Mouse (Mus musculus) limb, embryonic 11.5 days (tissue): Measurements from ENCODE around the gene Nufip1. TPM values are rescaled to one million over a fixed set of nuclear protein-coding genes. Genes with fewer than 3 reads are reported as not detected.
"Not testable (repeated sequence)": the region's sequence is repeated elsewhere in the genome, so short reads cannot be mapped to it uniquely, and the experiment has no call there.

Source experiments
- ATAC-seq: fragments of 200-750 bp; cut with Nextera tagmentation; 2 replicates; pipeline ENCODE4 v1.8.0; 2017; ENCODE audit warnings: low read depth; ENCODE audit not compliant: insufficient number of reproducible peaks, low FRiP score, low TSS enrichment
- DNase-seq: peaks from one replicate; pipeline ENCODE4 v3.0.0-alpha.2; 2015; ENCODE audit warnings: low spot score
- H3K27ac ChIP-seq: fragments of 300-500 bp; sonication (generic); replicated peaks from 2 replicates; pipeline ENCODE4 v1.5.1; 2014; ENCODE audit warnings: low read depth, mild to moderate bottlenecking, low read length
- H3K27me3 ChIP-seq: fragments of 300-500 bp; sonication (generic); 2 replicates; pipeline ENCODE4 v1.6.1; 2014; ENCODE audit warnings: mild to moderate bottlenecking, low read length, mixed read lengths; ENCODE audit not compliant: control insufficient read depth, insufficient read depth
- H3K36me3 ChIP-seq: fragments of 300-500 bp; sonication (generic); 2 replicates; pipeline ENCODE4 v1.6.1; 2014; ENCODE audit warnings: mild to moderate bottlenecking, low read length, moderate library complexity, mixed read lengths; ENCODE audit not compliant: control insufficient read depth, insufficient read depth
- H3K4me1 ChIP-seq: fragments of 300-500 bp; sonication (generic); 2 replicates; pipeline ENCODE4 v1.6.1; 2014; ENCODE audit warnings: low read length, mixed read lengths; ENCODE audit not compliant: control insufficient read depth, insufficient read depth
- H3K4me2 ChIP-seq: fragments of 300-500 bp; sonication (generic); 2 replicates; pipeline ENCODE4 v1.6.1; 2014; ENCODE audit warnings: low read depth, mild to moderate bottlenecking, moderate library complexity; ENCODE audit not compliant: severe bottlenecking
- H3K4me3 ChIP-seq: fragments of 300-500 bp; sonication (generic); 2 replicates; pipeline ENCODE4 v1.5.1; 2014; ENCODE audit warnings: low read depth, low read length
- H3K9ac ChIP-seq: fragments of 300-500 bp; sonication (generic); 2 replicates; pipeline ENCODE4 v1.6.1; 2014; ENCODE audit warnings: mild to moderate bottlenecking, low read length
- H3K9me3 ChIP-seq: fragments of 300-500 bp; sonication (generic); 2 replicates; pipeline ENCODE4 v1.6.1; 2016; ENCODE audit warnings: low read length; ENCODE audit not compliant: control insufficient read depth
- WGBS: fragments of 180-500 bp; shearing (Covaris S2); extraction: QIAGEN DNeasy Blood & Tissue Kit; methylation state at CpG from one replicate; pipeline ENCODE4 v1.1.7; 2014; 5-methylcytosine and 5-hydroxymethylcytosine counted together
- polyA plus RNA-seq: library from polyadenylated mRNA; unstranded; fragments of >200 nt; fragmentation: Nextera tagmentation; extraction: Ambion mirVana; gene quantifications from 2 replicates; pipeline ENCODE4 v1.2.1, GENCODE M21; 2014

Nufip1 gene
- polyA plus RNA-seq, 1 experiment from 2014 or later, result 20.1 TPM

GRCm38 (mm10) chr14:76158192-76158785 is 47.6 kb downstream of the Nufip1 start:
- H3K27me3 ChIP-seq, result no peaks in the 10 kb centered on the region
- no peak overlapping the region for H3K4me3 ChIP-seq
- 0 out of 2 replicates have a peak, but pooled peaks cover 2% of the 10 kb centered on the region for H3K4me1 ChIP-seq
- ATAC-seq (no peak), DNase-seq (no peak)
- H3K4me2 ChIP-seq, result no peak overlapping the region
- 72% methylated on average over 5 of the region's 5 CpGs for WGBS
- H3K9ac ChIP-seq, result no peak overlapping the region
- H3K27ac ChIP-seq, result no peak overlapping the region
- H3K36me3 ChIP-seq, result no peaks in the 10 kb centered on the region
- H3K9me3 ChIP-seq, result no peaks in the 10 kb centered on the region

- not testable (repeated sequence) for DNase-seq, H3K27ac ChIP-seq, H3K9me3 ChIP-seq, H3K4me2 ChIP-seq, ATAC-seq, H3K27me3 ChIP-seq, H3K4me1 ChIP-seq, H3K36me3 ChIP-seq, H3K9ac ChIP-seq, H3K4me3 ChIP-seq
- WGBS, result 76% methylated on average over 5 of the region's 6 CpGs
These were observed 49.9 kb downstream of the Nufip1 start for GRCm38 (mm10) chr14:76160580-76160979.

- Histone ChIP-seq H3K27ac (no peak overlapping the region), H3K9me3 (no peaks in the 10 kb centered on the region), H3K4me3 (no peak overlapping the region), H3K36me3 (no peaks in the 10 kb centered on the region), H3K27me3 (no peaks in the 10 kb centered on the region), H3K4me2 (no peak overlapping the region), H3K9ac (no peak overlapping the region), H3K4me1 (0 out of 2 replicates have a peak, but pooled peaks cover 2% of the 10 kb centered on the region)
- WGBS, result 42% methylated on average over 11 of the region's 11 CpGs
- ATAC-seq (no peak), DNase-seq (no peak)
These were observed 53.5 kb downstream of the Nufip1 start for GRCm38 (mm10) chr14:76164236-76164635.

- no peak overlapping the region for H3K27ac ChIP-seq
- ATAC-seq (no peak; the same call in 1 of the 2 replicates), DNase-seq (peak; percentile 46)
- WGBS, result 20% methylated on average over 32 of the region's 32 CpGs
- H3K27me3 ChIP-seq, result no peaks in the 10 kb centered on the region
- H3K4me2 ChIP-seq, result peak overlapping the region; percentile 35
- no peaks in the 10 kb centered on the region for H3K9me3 ChIP-seq
- H3K36me3 ChIP-seq, result no peaks in the 10 kb centered on the region
- H3K4me1 ChIP-seq, result 0 out of 2 replicates have a peak, but pooled peaks cover 5% of the 10 kb centered on the region
- no peak overlapping the region for H3K9ac ChIP-seq
- no peak overlapping the region for H3K4me3 ChIP-seq
These were observed 54.4 kb downstream of the Nufip1 start for GRCm38 (mm10) chr14:76164904-76165755.

- no peak for ATAC-seq
- Histone ChIP-seq H3K9ac (no peak overlapping the region), H3K27me3 (no peaks in the 10 kb centered on the region), H3K4me3 (no peak overlapping the region), H3K4me2 (no peak overlapping the region), H3K27ac (no peak overlapping the region), H3K4me1 (0 out of 2 replicates have a peak, but pooled peaks cover 4% of the 10 kb centered on the region), H3K36me3 (no peaks in the 10 kb centered on the region), H3K9me3 (no peaks in the 10 kb centered on the region)
- WGBS, result 53% methylated on average over 11 of the region's 11 CpGs
- DNase-seq, result peak; percentile 49
These were observed 59.3 kb downstream of the Nufip1 start for GRCm38 (mm10) chr14:76169876-76170466.

GRCm38 (mm10) chr14:76171285-76171684 is 60.6 kb downstream of the Nufip1 start:
- no peaks in the 10 kb centered on the region for H3K36me3 ChIP-seq
- no peaks in the 10 kb centered on the region for H3K9me3 ChIP-seq
- DNase-seq (no peak), ATAC-seq (no peak)
- H3K27ac ChIP-seq, result no peak overlapping the region
- H3K4me2 ChIP-seq, result no peak overlapping the region
- 89% methylated on average over 8 of the region's 8 CpGs for WGBS
- no peak overlapping the region for H3K4me3 ChIP-seq
- 0 out of 2 replicates have a peak, but pooled peaks cover 4% of the 10 kb centered on the region for H3K4me1 ChIP-seq
- no peak overlapping the region for H3K9ac ChIP-seq
- H3K27me3 ChIP-seq, result no peaks in the 10 kb centered on the region

- 85% methylated on average over 7 of the region's 7 CpGs for WGBS
- H3K27me3 ChIP-seq, result no peaks in the 10 kb centered on the region
- ATAC-seq, result no peak
These were observed 63.6 kb downstream of the Nufip1 start for GRCm38 (mm10) chr14:76174328-76174727.

GRCm38 (mm10) chr14:76175808-76176207 is 65.1 kb downstream of the Nufip1 start:
- H3K4me2 ChIP-seq, result no peak overlapping the region
- H3K4me1 ChIP-seq, result 0 out of 2 replicates have a peak, but pooled peaks cover 2% of the 10 kb centered on the region
- ATAC-seq, result no peak
- H3K9ac ChIP-seq, result no peak overlapping the region
- no peaks in the 10 kb centered on the region for H3K9me3 ChIP-seq
- no peaks in the 10 kb centered on the region for H3K27me3 ChIP-seq
- no peaks in the 10 kb centered on the region for H3K36me3 ChIP-seq
- H3K4me3 ChIP-seq, result no peak overlapping the region
- DNase-seq, result no peak
- no peak overlapping the region for H3K27ac ChIP-seq
- 45% methylated on average over 5 of the region's 5 CpGs for WGBS

More at GRCm38 (mm10) chr14:76174328-76174727, 63.6 kb downstream of the Nufip1 start:
- Histone ChIP-seq H3K4me2 (no peak overlapping the region), H3K9me3 (no peaks in the 10 kb centered on the region), H3K9ac (no peak overlapping the region), H3K36me3 (no peaks in the 10 kb centered on the region), H3K4me3 (no peak overlapping the region), H3K4me1 (0 out of 2 replicates have a peak, but pooled peaks cover 4% of the 10 kb centered on the region), H3K27ac (no peak overlapping the region)
- DNase-seq, result no peak
